Mouse (Mus musculus) cerebellum, adult 2 months (tissue): ENCODE data around the gene Mtcl1.

Experiments used
- CTCF ChIP-seq: fragments of 200-500 bp; IDR thresholded peaks from 2 replicates; pipeline ENCODE4 v1.5.1; 2011; ENCODE audit warnings: low read depth, mild to moderate bottlenecking, control low read depth, low read length, moderate library complexity, borderline replicate concordance; ENCODE audit not compliant: insufficient read depth
- POLR2A ChIP-seq: fragments of 200-500 bp; IDR thresholded peaks from 2 replicates; pipeline ENCODE4 v1.6.1; 2011; ENCODE audit warnings: low read length, control low read depth, borderline replicate concordance; ENCODE audit not compliant: insufficient read depth

- TF ChIP-seq POLR2A (no peak), CTCF (no peak)
Measured at GRCm38 (mm10) chr17:66352847-66353643, 96.5 kb downstream of the Mtcl1 start.
